Mouse (Mus musculus): ENCODE results near the gene Zfp426. TPM values are rescaled to one million over a fixed set of nuclear protein-coding genes. Genes with fewer than 3 reads are reported as not detected.

Zfp426 gene
- not detected in 2 replicates for polyA plus RNA-seq (2012; ENCODE audit: insufficient read depth, insufficient read length, low replicate concordance, missing spikeins)

- Histone ChIP-seq H3K4me1 (ENCODE audit: control insufficient read depth, insufficient read depth, low read length) (peaks cover 3% of the 10 kb centered on the region; the same call in 1 of the 2 replicates), H3K4me3 (ENCODE audit: insufficient read depth, low read depth, low read length) (peak within 1 kb of the TSS; percentile 96), H3K27ac (ENCODE audit: insufficient read depth, low read depth, low read length) (peak within 1 kb of the TSS; percentile 95)
- TF ChIP-seq CTCF (IDR thresholded peaks at IDR 0.05; ENCODE audit: insufficient read depth, low read depth, low read length) (no peak), POLR2A (IDR thresholded peaks at IDR 0.05; ENCODE audit: insufficient read depth, low read depth, low read length) (peak; percentile 86)
- WGBS, result under 1% methylated on average over 40 of the region's 40 CpGs
Measured at GRCm38 (mm10) chr9:20492527-20493233, at the start of gene Zfp426. Gene Zfp426, minus strand, starts transcription at chr9:20492746.

DNA sequence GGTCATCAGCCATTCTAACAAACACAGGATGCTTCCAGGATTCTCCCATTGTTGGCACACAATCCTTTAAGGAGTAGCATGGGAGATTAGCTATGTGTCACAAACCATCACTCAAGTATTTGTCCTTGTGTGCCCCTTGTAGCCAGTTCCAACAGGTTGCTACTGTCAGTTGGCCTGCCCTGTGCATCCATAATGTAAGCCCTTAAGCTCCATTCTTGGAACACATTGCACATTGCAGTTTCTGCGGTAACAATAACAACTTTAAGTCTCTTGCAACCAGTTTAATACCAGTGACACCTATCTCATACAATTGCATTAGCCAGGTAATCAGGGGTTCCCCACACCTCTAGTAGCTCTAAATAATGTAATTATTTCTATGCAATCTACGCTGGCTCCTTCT lies 44.1 kb upstream of the Zfp426 start:
- 78% methylated on average over 2 of the region's 2 CpGs for WGBS
- H3K4me1 ChIP-seq (ENCODE audit: control insufficient read depth, insufficient read depth, low read length), result no peaks in the 10 kb centered on the region
- no peak overlapping the region for H3K4me3 ChIP-seq (ENCODE audit: insufficient read depth, low read depth, low read length)
- TF ChIP-seq POLR2A (IDR thresholded peaks at IDR 0.05; ENCODE audit: insufficient read depth, low read depth, low read length) (no peak), CTCF (IDR thresholded peaks at IDR 0.05; ENCODE audit: insufficient read depth, low read depth, low read length) (no peak)
- H3K27ac ChIP-seq (ENCODE audit: insufficient read depth, low read depth, low read length), result no peak overlapping the region

- Histone ChIP-seq H3K4me3 (ENCODE audit: insufficient read depth, low read depth, low read length) (no peak overlapping the region), H3K27ac (ENCODE audit: insufficient read depth, low read depth, low read length) (no peak overlapping the region), H3K4me1 (ENCODE audit: control insufficient read depth, insufficient read depth, low read length) (no peaks in the 10 kb centered on the region)
- 43% methylated on average over 8 of the region's 8 CpGs for WGBS
- TF ChIP-seq POLR2A (IDR thresholded peaks at IDR 0.05; ENCODE audit: insufficient read depth, low read depth, low read length) (no peak), CTCF (IDR thresholded peaks at IDR 0.05; ENCODE audit: insufficient read depth, low read depth, low read length) (no peak)
Measured at GRCm38 (mm10) chr9:20534326-20534926, 41.9 kb upstream of the Zfp426 start.

DNA sequence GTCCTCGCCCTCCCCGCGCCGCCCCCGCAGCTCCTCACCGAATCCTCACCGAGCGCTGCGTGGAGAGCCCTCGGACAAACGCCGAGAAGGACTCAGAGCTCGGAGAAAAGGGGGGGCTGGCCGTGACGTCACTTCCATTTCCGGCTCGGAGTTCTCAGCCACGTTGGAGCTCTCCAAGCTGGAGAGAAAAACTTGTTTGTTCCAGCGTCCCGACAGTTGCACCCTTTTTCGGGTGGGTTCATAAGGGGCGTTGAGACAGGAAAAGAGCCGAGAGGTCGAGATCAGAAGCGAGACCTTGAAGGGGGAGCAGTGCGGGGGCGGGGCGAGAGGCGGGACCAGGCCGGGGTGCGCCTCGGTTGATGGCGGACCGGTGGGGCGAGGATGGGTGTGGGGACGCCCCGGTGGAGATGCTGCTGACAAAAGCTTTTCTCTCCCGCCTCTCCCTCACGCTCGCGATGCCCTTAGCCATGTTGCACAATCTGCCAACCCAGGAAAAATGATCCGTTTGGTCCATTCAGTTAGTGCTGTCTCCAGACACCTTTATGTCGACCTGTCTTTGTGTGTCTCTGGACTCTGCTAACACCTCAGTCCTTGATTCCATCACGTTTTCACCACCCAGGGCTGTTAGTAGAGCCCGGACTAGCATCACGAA lies 28.9 kb upstream of the Zfp426 start, which contains the start of gene Zfp266:
TSS of gene Zfp266 (minus strand) at position 112 of the 652 bp plus-strand sequence.
- Histone ChIP-seq H3K4me1 (ENCODE audit: control insufficient read depth, insufficient read depth, low read length) (peaks cover 3% of the 10 kb centered on the region; the same call in 1 of the 2 replicates), H3K4me3 (ENCODE audit: insufficient read depth, low read depth, low read length) (peak within 1 kb of the TSS; percentile 64), H3K27ac (ENCODE audit: insufficient read depth, low read depth, low read length) (peak within 1 kb of the TSS; percentile 89)
- no peak for TF ChIP-seq CTCF (IDR thresholded peaks at IDR 0.05; ENCODE audit: insufficient read depth, low read depth, low read length)
- peak; percentile 65; the same call in 1 of the 2 replicates for TF ChIP-seq POLR2A (IDR thresholded peaks at IDR 0.05; ENCODE audit: insufficient read depth, low read depth, low read length)
- under 1% methylated on average over 46 of the region's 46 CpGs for WGBS

DNA sequence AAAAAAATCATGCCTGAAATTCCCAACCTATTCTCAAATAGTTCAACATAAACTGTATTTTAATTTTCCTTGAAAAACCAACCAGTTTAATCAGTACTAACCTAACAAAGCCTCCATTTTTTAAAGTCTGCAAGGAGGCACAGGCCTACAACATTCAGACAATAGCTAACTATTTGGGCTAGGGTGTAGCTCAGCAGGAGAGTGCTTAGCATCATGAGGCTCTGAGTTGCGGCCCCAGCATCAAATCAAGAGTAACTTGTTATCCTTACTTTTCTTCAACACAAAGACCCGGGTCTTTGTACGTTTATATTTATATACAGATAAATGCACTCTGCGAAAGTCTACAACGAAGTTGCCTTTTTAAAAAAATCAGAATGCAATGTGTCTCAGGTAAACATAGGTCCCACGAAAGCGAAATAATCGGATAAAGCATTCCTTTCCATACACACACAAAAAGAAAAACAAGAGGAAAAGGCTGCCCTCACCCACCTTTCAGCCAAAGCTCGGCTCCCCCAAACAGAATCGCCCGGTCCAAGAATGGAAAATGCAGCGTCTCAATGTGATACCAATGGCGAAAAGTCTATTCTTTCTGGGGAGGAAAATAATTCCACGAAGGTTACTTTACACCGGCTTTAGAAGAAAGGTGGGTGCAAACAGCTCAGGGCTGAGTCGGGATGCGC lies 28.1 kb upstream of the Zfp426 start:
- peak overlapping the region; percentile 64 for H3K4me3 ChIP-seq (ENCODE audit: insufficient read depth, low read depth, low read length)
- WGBS, result under 1% methylated on average over 17 of the region's 17 CpGs
- peak overlapping the region; percentile 89; the same call in 1 of the 2 replicates for H3K27ac ChIP-seq (ENCODE audit: insufficient read depth, low read depth, low read length)
- TF ChIP-seq POLR2A (IDR thresholded peaks at IDR 0.05; ENCODE audit: insufficient read depth, low read depth, low read length) (no peak), CTCF (IDR thresholded peaks at IDR 0.05; ENCODE audit: insufficient read depth, low read depth, low read length) (no peak)
- peaks cover 3% of the 10 kb centered on the region; the same call in 1 of the 2 replicates for H3K4me1 ChIP-seq (ENCODE audit: control insufficient read depth, insufficient read depth, low read length)

DNA sequence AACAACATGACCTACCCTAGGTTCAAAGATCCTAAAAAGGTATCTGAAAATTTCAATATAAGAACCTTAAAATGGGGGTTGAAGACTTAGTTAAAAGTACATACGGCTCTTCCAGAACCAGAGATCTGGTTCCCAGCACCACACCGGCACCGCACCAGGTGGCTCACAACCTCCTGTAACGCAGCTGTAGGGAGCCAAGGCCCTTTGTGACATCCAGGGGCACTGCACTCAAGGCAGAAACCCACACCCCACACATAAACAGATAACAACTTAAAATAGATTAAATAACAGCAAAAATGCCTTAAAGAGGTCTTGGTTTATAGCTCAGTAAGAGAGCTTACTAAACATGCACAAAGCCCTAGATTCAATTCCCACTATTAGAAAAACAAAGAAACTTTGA lies 27.4 kb upstream of the Zfp426 start:
- 11% methylated on average over 4 of the region's 4 CpGs for WGBS
- H3K4me3 ChIP-seq (ENCODE audit: insufficient read depth, low read depth, low read length), result peak overlapping the region; percentile 38
- H3K4me1 ChIP-seq (ENCODE audit: control insufficient read depth, insufficient read depth, low read length), result peaks cover 3% of the 10 kb centered on the region; the same call in 1 of the 2 replicates
- no peak overlapping the region for H3K27ac ChIP-seq (ENCODE audit: insufficient read depth, low read depth, low read length)
- TF ChIP-seq POLR2A (IDR thresholded peaks at IDR 0.05; ENCODE audit: insufficient read depth, low read depth, low read length) (no peak), CTCF (IDR thresholded peaks at IDR 0.05; ENCODE audit: insufficient read depth, low read depth, low read length) (no peak)

DNA sequence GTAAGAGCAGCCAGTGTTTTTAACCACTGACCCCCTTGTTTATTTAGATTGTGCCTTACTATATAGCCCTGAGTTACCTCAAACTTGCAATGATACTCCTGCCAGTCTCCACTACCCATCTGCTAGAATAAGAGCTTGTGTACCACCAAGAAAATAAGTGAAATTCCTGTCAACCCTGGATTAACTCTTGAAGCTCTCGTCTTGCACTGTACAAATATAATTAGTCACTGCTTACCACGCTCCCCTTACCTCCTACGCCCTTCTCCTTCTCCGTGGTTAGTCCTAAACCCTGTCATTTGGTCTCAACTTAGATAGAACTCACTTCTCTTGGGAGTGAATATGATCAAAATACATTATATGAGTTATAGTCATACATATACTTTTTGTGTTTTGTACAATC lies 26.2 kb upstream of the Zfp426 start:
- H3K4me3 ChIP-seq (ENCODE audit: insufficient read depth, low read depth, low read length), result no peak overlapping the region
- WGBS, result 59% methylated on average over 4 of the region's 4 CpGs
- H3K4me1 ChIP-seq (ENCODE audit: control insufficient read depth, insufficient read depth, low read length), result peaks cover 3% of the 10 kb centered on the region; the same call in 1 of the 2 replicates
- no peak overlapping the region for H3K27ac ChIP-seq (ENCODE audit: insufficient read depth, low read depth, low read length)
- TF ChIP-seq CTCF (IDR thresholded peaks at IDR 0.05; ENCODE audit: insufficient read depth, low read depth, low read length), result no peak

- H3K4me3 ChIP-seq (ENCODE audit: insufficient read depth, low read depth, low read length), result no peak overlapping the region
- no peak for TF ChIP-seq POLR2A (IDR thresholded peaks at IDR 0.05; ENCODE audit: insufficient read depth, low read depth, low read length)
- no peak for TF ChIP-seq CTCF (IDR thresholded peaks at IDR 0.05; ENCODE audit: insufficient read depth, low read depth, low read length)
- peaks cover 3% of the 10 kb centered on the region; the same call in 1 of the 2 replicates for H3K4me1 ChIP-seq (ENCODE audit: control insufficient read depth, insufficient read depth, low read length)
- 95% methylated on average over 1 of the region's 1 CpGs for WGBS
- H3K27ac ChIP-seq (ENCODE audit: insufficient read depth, low read depth, low read length), result no peak overlapping the region
Measured at GRCm38 (mm10) chr9:20517727-20518126, 25.2 kb upstream of the Zfp426 start.
